Mouse (Mus musculus) urinary bladder, postnatal 36 days (tissue): Measurements from ENCODE around the gene Strada.
"Not testable (repeated sequence)": the region's sequence is repeated elsewhere in the genome, so short reads cannot be mapped to it uniquely, and the experiment has no call there.

ENCODE experiments used
- DNase-seq, 2 experiments: peaks; one replicate each; pipeline ENCODE4 v3.0.0; 2022; ENCODE audit warnings: low spot score in 2 of 2, mixed read lengths in 1 of 2

Gene Strada

DNA sequence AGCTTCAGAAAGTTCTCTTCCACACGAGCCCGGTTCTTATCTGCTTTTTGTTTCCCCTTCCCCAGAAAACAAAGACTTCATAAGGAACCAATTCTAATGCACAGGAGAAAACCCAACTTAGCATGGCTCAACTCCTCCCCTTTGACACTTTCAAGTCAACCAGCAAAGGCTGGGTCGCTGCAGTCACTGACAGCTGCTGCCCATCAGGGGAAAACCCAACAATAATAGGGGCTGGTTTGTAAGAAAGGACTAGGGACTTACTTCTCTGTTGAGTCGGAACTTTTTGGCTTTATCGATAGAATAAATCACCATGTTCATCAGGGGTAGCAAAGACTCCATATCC, at the start of gene Strada:
Strada (minus strand) TSS at position 46 of the 343 bp plus-strand sequence.
- DNase-seq, result no peak

GRCm38 (mm10) chr11:106249326-106249725, 47.4 kb upstream of the Strada start:
- no peak for DNase-seq

DNA sequence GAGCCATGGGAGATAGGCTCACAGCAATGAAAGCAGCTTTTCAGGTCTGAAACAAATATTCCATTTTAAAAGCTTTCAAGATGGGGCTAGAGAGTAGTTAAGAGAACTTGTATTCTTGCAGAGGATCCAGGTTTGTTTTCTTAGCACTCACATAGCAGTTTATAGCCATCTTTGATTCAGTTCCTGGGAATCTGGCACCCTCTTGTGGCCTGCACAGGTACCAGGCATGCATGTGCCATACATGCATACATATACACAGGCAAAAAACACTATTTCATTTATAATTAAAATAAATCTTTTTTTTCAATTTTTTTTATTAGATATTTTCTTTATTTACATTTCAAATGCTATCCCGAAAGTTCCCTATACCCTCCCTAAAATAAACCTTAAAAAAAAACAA, 44.9 kb upstream of the Strada start:
- DNase-seq, result no peak

DNA sequence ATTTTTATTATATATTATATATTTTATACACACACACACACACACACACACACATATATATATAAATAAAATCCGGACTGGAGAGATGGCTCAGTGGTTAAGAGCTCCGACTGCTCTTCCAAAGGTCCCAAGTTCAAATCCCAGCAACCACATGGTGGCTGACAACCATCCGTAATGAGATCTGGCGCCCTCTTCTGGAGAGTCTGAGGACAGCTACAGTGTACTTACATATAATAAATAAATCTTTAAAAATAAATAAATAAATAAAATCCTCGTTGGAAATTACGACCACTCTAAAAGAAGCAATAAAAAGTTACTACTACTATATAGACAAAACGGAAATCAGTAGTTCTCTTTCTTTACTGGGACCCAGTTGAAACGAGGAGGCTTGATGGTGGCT, 32.0 kb upstream of the Strada start:
- not testable (repeated sequence) for DNase-seq

DNA sequence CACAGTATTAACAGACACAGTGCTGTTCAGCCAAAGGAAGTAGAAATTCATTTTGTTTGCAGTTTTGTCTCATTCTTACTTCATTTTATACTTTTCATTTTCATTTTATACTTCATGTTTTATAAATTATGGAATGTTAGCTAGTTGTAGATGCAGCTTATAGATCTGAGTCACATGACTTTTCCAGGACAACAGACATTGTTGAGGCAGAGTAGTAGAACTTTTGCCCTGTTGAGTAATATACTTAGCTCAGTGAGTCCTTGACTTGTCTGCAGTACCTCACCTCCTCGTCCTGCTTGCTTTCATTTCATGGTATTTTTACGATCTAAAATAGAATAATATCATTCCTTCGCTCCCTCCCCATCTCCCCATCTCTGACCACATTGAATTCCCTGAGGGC, 18.6 kb upstream of the Strada start:
- DNase-seq, result no peak

DNA sequence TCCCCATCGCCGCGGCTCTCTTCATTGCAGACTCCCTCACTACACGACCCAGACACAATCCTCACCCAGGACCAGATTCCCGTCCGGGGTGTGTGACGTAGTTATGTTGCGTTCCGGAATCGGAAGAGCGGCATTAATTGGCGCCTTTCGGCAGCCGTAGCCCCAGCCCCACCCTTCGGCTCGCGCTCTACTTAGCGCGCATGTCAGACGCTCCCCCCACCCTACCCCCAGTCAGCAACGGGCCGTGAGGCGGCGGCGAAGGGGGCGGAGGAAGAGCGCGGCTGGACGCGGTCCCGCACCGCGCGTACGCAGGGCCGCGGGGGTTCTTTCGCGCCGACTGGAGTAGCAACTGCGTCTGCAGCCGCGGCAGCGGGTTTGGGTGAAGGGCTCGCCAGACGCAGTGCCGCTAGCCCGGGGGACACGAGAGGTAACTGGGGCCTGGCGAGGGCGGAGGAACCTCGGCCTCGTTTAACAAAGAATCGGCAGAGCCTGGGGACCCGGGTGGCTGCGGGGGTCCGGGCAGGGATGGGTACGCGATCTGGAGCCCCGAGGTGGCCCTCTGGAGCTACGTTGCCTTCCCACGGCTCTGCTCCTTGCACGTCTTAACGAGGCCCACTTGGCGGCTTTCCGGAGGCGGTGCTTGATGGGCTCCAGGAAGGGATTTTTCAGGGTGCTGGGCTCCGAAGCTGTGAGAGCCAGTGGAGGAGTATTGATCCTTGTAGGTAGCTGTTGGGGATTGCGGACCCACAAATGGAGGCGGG, 14.9 kb upstream of the Strada start, which contains the start of gene Ddx42:
Ddx42 (plus strand) TSS at position 197 of the 761 bp plus-strand sequence.
- DNase-seq, result peak; percentile 81 to 90

GRCm38 (mm10) chr11:106215927-106216729, 14.2 kb upstream of the Strada start, which contains the start of gene Ccdc47:
Gene Ccdc47, minus strand, starts transcription at chr11:106216344.
- peak; percentile 87 to 95 for DNase-seq

- no peak for DNase-seq
These were observed 13.5 kb upstream of the Strada start for GRCm38 (mm10) chr11:106215450-106215859.

- no peak for DNase-seq
These were observed 12.9 kb upstream of the Strada start for GRCm38 (mm10) chr11:106214856-106215255.

- no peak for DNase-seq
These were observed 10.8 kb upstream of the Strada start for GRCm38 (mm10) chr11:106212771-106213170.

GRCm38 (mm10) chr11:106201337-106202122, 438 bp downstream of the Strada start:
- no peak for DNase-seq

- DNase-seq, result no peak
These were observed 1.2 kb downstream of the Strada start for GRCm38 (mm10) chr11:106200756-106201155.

- not testable (repeated sequence) for DNase-seq
These were observed 2.0 kb downstream of the Strada start for GRCm38 (mm10) chr11:106199997-106200396.

GRCm38 (mm10) chr11:106198277-106198676, 3.7 kb downstream of the Strada start:
- no peak for DNase-seq

DNA sequence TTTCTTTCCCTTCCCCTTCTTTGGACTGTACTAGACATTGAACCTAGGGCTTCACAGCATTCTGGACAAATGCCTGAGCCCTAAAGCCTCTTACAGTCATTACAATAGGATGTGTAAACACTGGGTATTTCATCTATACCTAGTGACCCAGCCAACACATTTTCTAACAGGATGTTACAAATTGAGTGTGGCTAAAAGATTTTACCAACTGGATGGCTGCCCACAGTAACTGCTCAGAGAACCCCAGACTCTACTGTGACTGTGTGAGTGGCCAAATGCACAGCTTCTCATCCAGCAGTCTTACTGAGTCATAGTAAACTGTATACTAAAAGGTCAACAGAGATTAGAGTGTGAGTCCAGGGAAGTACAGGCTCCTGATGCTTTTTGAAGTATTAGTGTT, 6.6 kb downstream of the Strada start:
- no peak for DNase-seq

- DNase-seq, result no peak
These were observed 7.1 kb downstream of the Strada start for GRCm38 (mm10) chr11:106194891-106195290.

GRCm38 (mm10) chr11:106194155-106194541, 7.8 kb downstream of the Strada start:
- DNase-seq, result no peak

- peak; percentile 91 to 97 for DNase-seq
These were observed 8.4 kb downstream of the Strada start for GRCm38 (mm10) chr11:106193371-106194154.

GRCm38 (mm10) chr11:106192657-106193370, 9.2 kb downstream of the Strada start:
- no peak for DNase-seq

- DNase-seq, result no peak
These were observed 9.7 kb downstream of the Strada start for GRCm38 (mm10) chr11:106192241-106192640.

DNA sequence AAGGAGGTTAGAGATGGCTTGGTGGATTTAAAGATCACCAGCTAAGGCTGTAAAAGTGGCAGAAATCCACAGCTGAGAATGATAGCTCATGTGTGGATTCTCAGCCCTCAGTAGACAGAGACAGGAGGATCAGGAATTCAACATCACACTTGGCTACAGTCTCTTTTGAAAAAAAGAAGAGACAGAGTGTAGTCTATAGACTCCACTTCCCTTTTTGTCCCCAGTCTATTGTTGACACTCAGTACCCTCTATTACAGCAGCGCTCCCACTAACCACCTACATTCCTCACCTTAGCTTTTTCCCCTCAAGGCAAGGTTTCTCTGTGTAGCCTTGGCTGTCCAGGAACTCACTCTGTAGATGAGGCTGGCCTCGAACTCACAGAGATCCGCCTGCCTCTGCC, 10.3 kb downstream of the Strada start:
- DNase-seq, result no peak
